Mouse (Mus musculus): ENCODE data around the gene Bbs7.
"Not testable (repeated sequence)": the region's sequence is repeated elsewhere in the genome, so short reads cannot be mapped to it uniquely, and the experiment has no call there.

The Bbs7 gene

GRCm38 (mm10) chr3:36613202-36613907 is at the start of gene Bbs7:
TSS of gene Bbs7 (minus strand) at chr3:36613477.
- DNase-seq = peak; percentile 93 to 94

GRCm38 (mm10) chr3:36645245-36645559 is 31.9 kb upstream of the Bbs7 start:
- DNase-seq = not testable (repeated sequence)

GRCm38 (mm10) chr3:36644554-36645244 is 31.4 kb upstream of the Bbs7 start:
- no peak for DNase-seq

GRCm38 (mm10) chr3:36643354-36643753 is 30.1 kb upstream of the Bbs7 start:
- no peak for DNase-seq

GRCm38 (mm10) chr3:36642736-36643135 is 29.5 kb upstream of the Bbs7 start:
- DNase-seq = no peak

- no peak for DNase-seq
Measured at GRCm38 (mm10) chr3:36640787-36641186, 27.5 kb upstream of the Bbs7 start.

- DNase-seq = peak in 1 of 2 experiments; percentile 44
Measured at GRCm38 (mm10) chr3:36635449-36635848, 22.2 kb upstream of the Bbs7 start.

GRCm38 (mm10) chr3:36626803-36627202 is 13.5 kb upstream of the Bbs7 start:
- DNase-seq = no peak

- DNase-seq = peak; percentile 20 to 45
Measured at GRCm38 (mm10) chr3:36618181-36618580, 4.9 kb upstream of the Bbs7 start.

- DNase-seq = peak in 1 of 2 experiments; percentile 6
Measured at GRCm38 (mm10) chr3:36613908-36614255, 605 bp upstream of the Bbs7 start.

GRCm38 (mm10) chr3:36612687-36613086 is 590 bp downstream of the Bbs7 start:
- no peak for DNase-seq

- no peak for DNase-seq
Measured at GRCm38 (mm10) chr3:36605894-36606783, 7.1 kb downstream of the Bbs7 start.

GRCm38 (mm10) chr3:36599773-36600172 is 13.5 kb downstream of the Bbs7 start:
- DNase-seq = not testable (repeated sequence)

- DNase-seq = no peak
Measured at GRCm38 (mm10) chr3:36598811-36599210, 14.5 kb downstream of the Bbs7 start.

GRCm38 (mm10) chr3:36571827-36572378 is 41.4 kb downstream of the Bbs7 start, which contains the start of gene Ccna2:
TSS of gene Ccna2 (minus strand) at chr3:36572150.
- peak; percentile 98 for DNase-seq

- no peak for DNase-seq
Measured at GRCm38 (mm10) chr3:36571361-36571826, 41.9 kb downstream of the Bbs7 start.

GRCm38 (mm10) chr3:36569836-36570235 is 43.4 kb downstream of the Bbs7 start:
- DNase-seq = no peak

- no peak for DNase-seq
Measured at GRCm38 (mm10) chr3:36563666-36564065, 49.6 kb downstream of the Bbs7 start.

- DNase-seq = no peak
Measured at GRCm38 (mm10) chr3:36559606-36560005, 53.7 kb downstream of the Bbs7 start.

- DNase-seq = no peak
Measured at GRCm38 (mm10) chr3:36557601-36558000, 55.7 kb downstream of the Bbs7 start.

- DNase-seq = peak; percentile 89 to 94
Measured at GRCm38 (mm10) chr3:36552406-36553047, 60.8 kb downstream of the Bbs7 start, which contains the start of gene Exosc9. TSS of gene Exosc9 (plus strand) at chr3:36552606.

GRCm38 (mm10) chr3:36551851-36552384 is 61.4 kb downstream of the Bbs7 start:
- DNase-seq = no peak
